Mouse (Mus musculus) mouse trophoblast stem cell (cell line): ENCODE data around the gene Thoc3.
"Not testable (repeated sequence)": the region's sequence is repeated elsewhere in the genome, so short reads cannot be mapped to it uniquely, and the experiment has no call there.

ENCODE experiments used
- in situ Hi-C, 2 experiments: fragments of 300-500 bp; cut with MseI, MboI; formaldehyde crosslinking; loops; 2 replicates in 1 of 2; 3 replicates in 1 of 2; pipeline ENCODE4 v1.15.1; 2025

Thoc3 gene

DNA sequence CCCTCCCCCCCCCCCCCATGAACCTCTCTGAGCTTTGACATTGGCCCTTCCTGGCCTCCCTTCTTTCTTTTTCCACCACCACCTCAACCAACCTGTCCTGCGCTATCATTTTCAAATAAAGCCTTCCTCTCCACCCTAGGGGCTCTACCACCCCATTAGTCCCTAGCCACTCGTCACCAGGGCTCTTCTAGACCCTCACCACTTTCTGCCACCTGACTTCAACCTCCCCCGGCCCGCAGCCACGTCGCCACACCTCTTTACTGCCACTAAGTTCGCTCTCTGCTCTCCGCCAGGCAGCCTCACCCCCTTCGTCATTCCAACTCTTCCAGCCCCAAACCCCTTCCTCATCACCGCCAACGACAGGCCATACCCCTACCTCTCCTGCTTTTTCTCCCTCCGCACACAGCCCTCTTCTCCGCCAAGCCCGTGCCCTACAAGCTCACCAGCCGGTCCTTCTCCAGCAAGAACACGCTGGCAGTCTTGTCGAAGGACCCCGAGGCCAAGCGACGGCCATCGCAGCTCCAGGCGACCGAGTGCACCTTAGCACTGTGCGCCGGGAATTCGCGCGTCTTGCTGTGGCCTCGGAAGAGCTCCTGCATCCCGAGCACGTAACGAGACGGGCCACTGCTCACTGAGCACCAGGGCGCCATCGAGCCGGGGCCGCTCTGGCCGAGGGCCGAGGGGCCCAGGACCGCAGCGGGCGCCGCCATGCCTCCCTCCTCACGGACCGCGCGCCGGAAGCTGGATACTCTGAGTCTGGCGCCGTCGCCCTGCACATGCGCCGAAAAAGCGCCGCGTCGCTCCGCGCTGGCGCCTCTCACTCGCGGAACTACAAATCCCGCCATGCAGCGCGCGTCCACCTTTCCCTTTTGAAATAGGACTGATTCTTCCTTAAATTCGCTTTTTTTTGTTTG is at the start of gene Thoc3:
Gene Thoc3, minus strand, starts transcription at position 752 of the 914 bp plus-strand sequence.
- in situ Hi-C loops: no loop called here

GRCm38 (mm10) chr13:54505920-54506319 is 37.3 kb upstream of the Thoc3 start:
- in situ Hi-C loops: no loop called here

DNA sequence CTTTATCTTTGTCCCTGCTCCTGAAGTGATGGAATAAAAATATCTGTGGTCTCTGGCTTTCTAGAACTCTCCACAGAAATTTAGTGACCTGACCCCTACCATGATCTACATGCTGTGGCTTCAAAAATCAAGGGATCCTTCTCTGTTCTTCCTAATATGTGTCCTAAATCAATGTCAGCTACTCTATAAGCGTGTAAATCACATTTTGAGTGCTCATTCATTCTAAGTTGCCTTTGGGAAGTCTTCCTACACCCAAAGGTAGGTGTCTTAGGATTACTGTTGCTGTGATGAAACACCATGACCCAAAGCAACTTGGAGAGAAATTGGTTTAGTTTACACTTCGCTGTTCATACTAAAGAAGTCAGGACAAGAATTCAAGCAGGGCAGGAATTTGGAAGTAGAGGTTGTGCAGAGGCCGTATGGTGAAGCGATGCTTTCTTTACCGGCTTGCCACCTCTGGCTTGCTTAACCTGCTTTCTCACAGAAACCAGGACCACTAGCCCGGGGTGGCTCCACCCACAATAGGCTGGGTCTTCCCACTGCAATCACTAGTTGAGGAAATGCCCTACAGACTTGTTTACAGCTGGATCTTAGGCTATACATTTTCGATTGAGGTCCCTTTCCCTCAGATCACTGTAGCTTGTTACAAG is 36.1 kb upstream of the Thoc3 start:
- in situ Hi-C loops: no loop called here

GRCm38 (mm10) chr13:54503604-54504521 is 35.2 kb upstream of the Thoc3 start, which contains the start of gene Simc1:
TSS of gene Simc1 (plus strand) at chr13:54503779.
- in situ Hi-C loops: no loop called here

- in situ Hi-C loops: no loop called here
Measured at GRCm38 (mm10) chr13:54503278-54503603, 34.6 kb upstream of the Thoc3 start.

DNA sequence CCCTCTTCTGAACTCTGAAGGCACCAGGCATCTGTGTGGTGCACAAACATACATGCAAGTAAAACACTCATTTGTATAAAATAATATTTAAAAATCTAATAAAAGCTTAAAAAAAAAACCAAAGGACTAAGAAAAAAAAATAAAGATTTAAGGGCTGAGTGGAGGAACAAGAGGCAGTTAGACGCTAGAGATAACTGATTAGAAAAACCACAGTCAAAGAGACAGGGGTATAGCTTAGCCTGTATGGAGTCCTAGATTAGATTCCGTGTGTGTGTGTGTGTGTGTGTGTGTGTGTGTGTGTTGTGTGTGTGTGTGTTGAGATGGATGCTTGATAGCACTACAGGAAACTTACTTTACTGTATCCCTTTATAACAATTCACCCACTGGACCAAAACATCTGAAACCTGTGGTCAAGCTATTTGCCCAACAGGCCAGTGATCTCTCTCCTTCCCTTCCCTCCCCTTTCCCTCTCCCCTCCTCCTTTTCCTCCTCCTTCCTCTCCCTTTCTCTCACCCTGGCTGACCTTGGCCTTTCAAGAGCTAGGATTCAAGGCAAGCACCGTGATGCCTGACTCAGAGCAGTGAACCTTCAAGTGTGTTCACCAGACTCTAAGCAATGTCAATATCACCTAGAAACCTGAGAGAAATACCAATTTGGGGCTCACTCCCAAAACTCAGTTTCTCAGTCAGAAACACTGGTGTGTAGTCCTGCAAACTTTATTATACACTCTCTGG is 33.5 kb upstream of the Thoc3 start:
- in situ Hi-C loops: no loop called here

GRCm38 (mm10) chr13:54501352-54501751 is 32.7 kb upstream of the Thoc3 start:
- in situ Hi-C loops: no loop called here

GRCm38 (mm10) chr13:54499551-54499950 is 30.9 kb upstream of the Thoc3 start:
- in situ Hi-C loops: not testable (repeated sequence)

- in situ Hi-C loops: no loop called here
Measured at GRCm38 (mm10) chr13:54491381-54491780, 22.7 kb upstream of the Thoc3 start.

GRCm38 (mm10) chr13:54490411-54490810 is 21.8 kb upstream of the Thoc3 start:
- in situ Hi-C loops: no loop called here

GRCm38 (mm10) chr13:54481498-54481897 is 12.8 kb upstream of the Thoc3 start:
- in situ Hi-C loops: no loop called here

- in situ Hi-C loops: no loop called here
Measured at GRCm38 (mm10) chr13:54479286-54479685, 10.6 kb upstream of the Thoc3 start.

DNA sequence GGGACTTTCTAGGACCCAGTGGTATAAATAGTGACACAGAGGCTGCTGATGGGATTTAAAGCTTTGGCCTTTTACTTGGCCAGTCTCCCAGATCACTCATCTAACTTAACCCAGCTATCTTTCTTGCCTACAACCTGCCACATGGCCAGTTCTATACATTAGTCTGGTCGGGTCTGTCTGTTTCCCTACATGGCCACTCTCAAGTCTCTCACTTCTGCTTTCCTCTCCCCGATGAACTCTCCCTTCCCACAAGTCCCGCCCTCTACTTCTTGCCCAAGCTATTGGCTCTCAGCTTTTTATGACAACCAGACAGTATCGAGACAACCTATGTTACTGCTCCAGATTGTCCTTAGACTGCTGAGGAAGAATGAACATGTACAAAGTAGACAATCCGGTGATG is 7.1 kb upstream of the Thoc3 start:
- in situ Hi-C loops: no loop called here

GRCm38 (mm10) chr13:54474996-54475395 is 6.3 kb upstream of the Thoc3 start:
- in situ Hi-C loops: no loop called here

- in situ Hi-C loops: no loop called here
Measured at GRCm38 (mm10) chr13:54471967-54472366, 3.3 kb upstream of the Thoc3 start.

- in situ Hi-C loops: no loop called here
Measured at GRCm38 (mm10) chr13:54469012-54469354, 334 bp upstream of the Thoc3 start.

DNA sequence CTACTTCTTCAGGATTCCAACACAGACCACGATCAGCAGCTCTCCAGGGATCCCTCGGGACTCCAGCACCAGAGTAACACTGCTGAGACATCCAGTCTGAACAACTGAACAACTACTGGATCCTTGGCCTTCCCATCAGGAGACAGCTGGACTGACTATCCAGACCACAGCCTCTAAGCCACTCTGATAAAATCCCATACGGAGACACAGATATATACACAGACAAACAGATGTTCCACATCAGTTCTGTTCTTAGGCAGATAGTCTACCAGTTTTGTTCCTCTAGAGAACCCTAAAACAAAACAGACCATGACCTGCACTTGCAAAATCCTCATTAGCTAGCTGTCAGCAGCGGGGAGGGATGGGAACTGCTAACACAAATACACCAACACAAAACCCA is 9.4 kb downstream of the Thoc3 start:
- in situ Hi-C loops: no loop called here

- in situ Hi-C loops: no loop called here
Measured at GRCm38 (mm10) chr13:54457062-54457461, 11.6 kb downstream of the Thoc3 start.

DNA sequence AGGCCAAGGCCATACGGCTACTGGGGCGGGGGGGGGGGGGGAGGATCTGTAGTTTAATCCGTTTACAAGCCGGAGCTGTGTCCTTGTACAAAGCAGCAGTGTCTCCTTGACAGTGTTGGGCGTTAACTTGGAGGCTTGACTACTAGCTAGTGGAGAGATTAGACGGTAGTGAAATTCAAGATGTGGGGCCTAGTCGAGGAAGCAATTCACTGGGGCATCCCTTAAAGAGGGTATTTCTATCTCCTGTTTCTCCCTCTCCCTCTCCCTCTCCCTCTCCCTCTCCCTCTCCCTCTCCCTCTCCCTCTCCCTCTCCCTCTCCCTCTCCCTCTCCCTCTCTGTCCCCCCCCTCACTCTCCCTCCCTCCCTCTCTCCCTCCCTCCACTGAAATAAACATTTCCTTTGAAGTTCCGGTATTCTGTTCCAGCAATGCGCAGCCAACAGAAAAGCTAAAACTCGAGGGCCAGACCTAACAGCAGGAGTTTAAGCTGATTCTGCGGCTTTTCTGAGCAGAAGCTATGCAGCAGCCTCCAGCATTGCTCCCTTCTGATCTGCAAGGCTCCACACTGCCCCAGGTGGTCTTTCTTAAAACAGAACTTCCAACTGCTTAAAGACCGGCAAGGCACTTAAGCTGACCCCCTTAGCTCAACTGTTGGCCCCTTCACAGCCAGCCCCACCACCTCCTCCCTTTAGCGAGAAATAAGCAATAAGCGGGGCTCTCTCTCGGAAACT is 21.0 kb downstream of the Thoc3 start:
- in situ Hi-C loops: loop anchor here (5.0 kb wide), 1 partner anchor 200 kb away; no protein-coding TSS in a partner anchor

- in situ Hi-C loops: loop anchor here (5.0 kb wide), 1 partner anchor 200 kb away; no protein-coding TSS in a partner anchor
Measured at GRCm38 (mm10) chr13:54446686-54447495, 21.8 kb downstream of the Thoc3 start.
